Mouse (Mus musculus) kidney, postnatal 0 days (tissue): ENCODE results near the gene Ano2. TPM values are rescaled to one million over a fixed set of nuclear protein-coding genes. Genes with fewer than 3 reads are reported as not detected.

Source experiments
- ATAC-seq: fragments of 200-750 bp; cut with Nextera tagmentation; replicated peaks from 2 replicates; pipeline ENCODE4 v1.8.0; 2017; ENCODE audit warnings: low read depth, moderate number of reproducible peaks, moderate TSS enrichment, moderate library complexity; ENCODE audit not compliant: low FRiP score
- DNase-seq: peaks from one replicate; pipeline ENCODE4 v3.0.0-alpha.2; 2016; ENCODE audit warnings: low spot score
- H3K27ac ChIP-seq: fragments of 300-500 bp; sonication (generic); 2 replicates; pipeline ENCODE4 v1.5.1; 2014; ENCODE audit warnings: mild to moderate bottlenecking
- H3K27me3 ChIP-seq: fragments of 300-500 bp; sonication (generic); 2 replicates; pipeline ENCODE4 v1.6.1; 2014; ENCODE audit warnings: low read length, mixed read lengths; ENCODE audit not compliant: insufficient read depth
- H3K36me3 ChIP-seq: fragments of 300-500 bp; sonication (generic); 2 replicates; pipeline ENCODE4 v1.6.1; 2014; ENCODE audit warnings: low read length, mixed read lengths; ENCODE audit not compliant: insufficient read depth
- H3K4me1 ChIP-seq: fragments of 300-500 bp; sonication (generic); replicated peaks from 2 replicates; pipeline ENCODE4 v1.6.1; 2014; ENCODE audit warnings: antibody characterized with exemption, low read length, mixed read lengths; ENCODE audit not compliant: insufficient read depth
- H3K4me2 ChIP-seq: fragments of 300-500 bp; sonication (generic); 2 replicates; pipeline ENCODE4 v1.6.1; 2014; ENCODE audit warnings: mild to moderate bottlenecking, low read length, moderate library complexity, mixed read lengths
- H3K4me3 ChIP-seq: fragments of 300-500 bp; sonication (generic); replicated peaks from 2 replicates; pipeline ENCODE4 v1.5.1; 2014; ENCODE audit warnings: low read depth, low read length
- H3K9ac ChIP-seq: fragments of 300-500 bp; sonication (generic); 2 replicates; pipeline ENCODE4 v1.6.1; 2014; ENCODE audit warnings: low read depth, low read length
- H3K9me3 ChIP-seq: fragments of 300-500 bp; sonication (generic); replicated peaks from 2 replicates; pipeline ENCODE4 v1.6.1; 2016; ENCODE audit warnings: low read length, inconsistent platforms, mixed read lengths
- CTCF ChIP-seq: IDR thresholded peaks from 2 replicates; pipeline ENCODE4 v1.5.1; 2016; ENCODE audit warnings: antibody characterized with exemption, low read depth, mild to moderate bottlenecking, moderate library complexity
- WGBS: fragments of 180-500 bp; shearing (Covaris S2); extraction: QIAGEN DNeasy Blood & Tissue Kit; methylation state at CpG from one replicate; pipeline ENCODE4 v1.1.7; 2014; 5-methylcytosine and 5-hydroxymethylcytosine counted together
- polyA plus RNA-seq: library from polyadenylated mRNA; unstranded; fragments of >200 nt; fragmentation: Nextera tagmentation; extraction: Ambion mirVana; gene quantifications from 2 replicates; pipeline ENCODE4 v1.2.1, GENCODE M21; 2015

The Ano2 gene
- polyA plus RNA-seq, 1 experiment from 2014 or later, result 0.33 TPM

- H3K4me1 ChIP-seq, result no peaks in the 10 kb centered on the region
- no peak overlapping the region for H3K4me2 ChIP-seq
- H3K27me3 ChIP-seq, result no peaks in the 10 kb centered on the region
- 76% methylated on average over 2 of the region's 2 CpGs for WGBS
- H3K9me3 ChIP-seq, result no peaks in the 10 kb centered on the region
- H3K9ac ChIP-seq, result no peak overlapping the region
- no peak for DNase-seq
- no peak; the same call in 1 of the 2 replicates for TF ChIP-seq CTCF
- H3K36me3 ChIP-seq, result no peaks in the 10 kb centered on the region
- no peak overlapping the region for H3K27ac ChIP-seq
- no peak overlapping the region for H3K4me3 ChIP-seq
- ATAC-seq, result no peak
These were observed 326.8 kb downstream of the Ano2 start for GRCm38 (mm10) chr6:126016991-126017390.

GRCm38 (mm10) chr6:126018411-126018810, 328.2 kb downstream of the Ano2 start:
- Histone ChIP-seq H3K4me3 (no peak overlapping the region), H3K4me2 (no peak overlapping the region), H3K27me3 (no peaks in the 10 kb centered on the region), H3K9ac (no peak overlapping the region), H3K9me3 (no peaks in the 10 kb centered on the region), H3K27ac (no peak overlapping the region), H3K36me3 (no peaks in the 10 kb centered on the region), H3K4me1 (no peaks in the 10 kb centered on the region)
- TF ChIP-seq CTCF, result no peak
- 35% methylated on average over 1 of the region's 1 CpGs for WGBS
- ATAC-seq (no peak), DNase-seq (peak; percentile 57)

GRCm38 (mm10) chr6:126033693-126034402, 343.6 kb downstream of the Ano2 start:
- Histone ChIP-seq H3K9me3 (no peaks in the 10 kb centered on the region), H3K4me1 (no peaks in the 10 kb centered on the region), H3K9ac (no peak overlapping the region), H3K27me3 (no peaks in the 10 kb centered on the region), H3K4me3 (no peak overlapping the region), H3K4me2 (no peak overlapping the region), H3K27ac (no peak overlapping the region), H3K36me3 (no peaks in the 10 kb centered on the region)
- WGBS, result 55% methylated on average over 8 of the region's 8 CpGs
- no peak for DNase-seq
- no peak for ATAC-seq
- TF ChIP-seq CTCF, result no peak

GRCm38 (mm10) chr6:126034403-126034724, 344.1 kb downstream of the Ano2 start:
- no peaks in the 10 kb centered on the region for H3K4me1 ChIP-seq
- no peaks in the 10 kb centered on the region for H3K9me3 ChIP-seq
- no peak overlapping the region for H3K4me3 ChIP-seq
- ATAC-seq (no peak), DNase-seq (no peak)
- no peak overlapping the region for H3K9ac ChIP-seq
- no peak for TF ChIP-seq CTCF
- 41% methylated on average over 2 of the region's 2 CpGs for WGBS
- H3K36me3 ChIP-seq, result no peaks in the 10 kb centered on the region
- H3K27ac ChIP-seq, result no peak overlapping the region
- no peaks in the 10 kb centered on the region for H3K27me3 ChIP-seq
- H3K4me2 ChIP-seq, result no peak overlapping the region

GRCm38 (mm10) chr6:126034728-126035127, 344.5 kb downstream of the Ano2 start:
- Histone ChIP-seq H3K36me3 (no peaks in the 10 kb centered on the region), H3K4me1 (no peaks in the 10 kb centered on the region), H3K9me3 (no peaks in the 10 kb centered on the region), H3K4me2 (no peak overlapping the region), H3K9ac (no peak overlapping the region), H3K27ac (no peak overlapping the region), H3K27me3 (no peaks in the 10 kb centered on the region), H3K4me3 (no peak overlapping the region)
- DNase-seq (peak; percentile 32), ATAC-seq (no peak)
- TF ChIP-seq CTCF, result no peak
- WGBS, result 48% methylated on average over 7 of the region's 7 CpGs

- no peak for ATAC-seq
- no peak overlapping the region for H3K27ac ChIP-seq
These were observed 345.4 kb downstream of the Ano2 start for GRCm38 (mm10) chr6:126035621-126036020.

GRCm38 (mm10) chr6:126045931-126046330, 355.7 kb downstream of the Ano2 start:
- no peak overlapping the region for H3K4me2 ChIP-seq
- no peaks in the 10 kb centered on the region for H3K36me3 ChIP-seq
- WGBS, result 49% methylated on average over 4 of the region's 4 CpGs
- no peaks in the 10 kb centered on the region for H3K27me3 ChIP-seq
- no peak for ATAC-seq
- H3K9me3 ChIP-seq, result no peaks in the 10 kb centered on the region
- no peak overlapping the region for H3K9ac ChIP-seq
- no peak overlapping the region for H3K4me3 ChIP-seq
- peak; percentile 72 for TF ChIP-seq CTCF
- DNase-seq, result peak; percentile 42
- H3K4me1 ChIP-seq, result no peaks in the 10 kb centered on the region
- H3K27ac ChIP-seq, result no peak overlapping the region

More at GRCm38 (mm10) chr6:126035621-126036020, 345.4 kb downstream of the Ano2 start:
- TF ChIP-seq CTCF, result no peak
- H3K9me3 ChIP-seq, result no peaks in the 10 kb centered on the region
- 79% methylated on average over 2 of the region's 2 CpGs for WGBS
- DNase-seq, result peak; percentile 9
- H3K27me3 ChIP-seq, result no peaks in the 10 kb centered on the region
- no peak overlapping the region for H3K9ac ChIP-seq
- H3K36me3 ChIP-seq, result no peaks in the 10 kb centered on the region
- H3K4me2 ChIP-seq, result no peak overlapping the region
- H3K4me1 ChIP-seq, result no peaks in the 10 kb centered on the region
- no peak overlapping the region for H3K4me3 ChIP-seq
